Mouse (Mus musculus): ENCODE measurements around the gene Itk. TPM values are rescaled to one million over a fixed set of nuclear protein-coding genes. Genes with fewer than 3 reads are reported as not detected.

The Itk gene
- polyA plus RNA-seq, 1 experiment from 2014 or later = 0.22 TPM

DNA sequence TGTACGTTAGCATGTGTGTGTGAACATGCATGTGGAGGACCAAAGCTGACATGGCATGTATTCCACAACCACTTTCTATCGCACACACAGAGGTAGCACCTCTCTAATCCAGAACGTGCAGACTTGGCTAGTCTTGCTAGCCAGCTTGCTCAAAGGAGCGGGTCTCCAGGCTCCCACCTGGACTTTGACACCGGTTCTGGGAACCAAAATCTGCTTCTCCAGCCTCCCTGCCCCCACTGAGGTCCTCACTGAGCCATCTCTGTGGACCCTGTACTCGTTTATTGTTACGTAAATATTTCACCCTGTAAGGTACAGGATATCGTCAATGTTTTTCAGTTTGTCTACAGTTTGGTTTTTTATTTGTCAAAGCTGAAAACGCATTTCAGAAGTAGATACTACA is 86.8 kb downstream of the Itk start:
- H3K4me2 ChIP-seq (replicated peaks; ENCODE audit: low read depth, low read length) = no peak overlapping the region
- WGBS = 82% methylated on average over 9 of the region's 9 CpGs
- no peaks in the 10 kb centered on the region for H3K4me1 ChIP-seq (ENCODE audit: control insufficient read depth, insufficient read depth, low read length)
- H3K9ac ChIP-seq (replicated peaks; ENCODE audit: low read depth, low read length) = no peak overlapping the region
- no peak for ATAC-seq (ENCODE audit: insufficient number of reproducible peaks, insufficient read depth, low FRiP score, low read depth)
- no peaks in the 10 kb centered on the region for H3K9me3 ChIP-seq (ENCODE audit: control insufficient read depth, low read depth, low read length)
- H3K27ac ChIP-seq (ENCODE audit: low read length) = no peak overlapping the region
- H3K36me3 ChIP-seq (ENCODE audit: control insufficient read depth, insufficient read depth, low read length) = no peaks in the 10 kb centered on the region
- no peaks in the 10 kb centered on the region for H3K27me3 ChIP-seq (ENCODE audit: control insufficient read depth, insufficient read depth, low read length)
- H3K4me3 ChIP-seq (ENCODE audit: low read depth, low read length) = no peak overlapping the region

DNA sequence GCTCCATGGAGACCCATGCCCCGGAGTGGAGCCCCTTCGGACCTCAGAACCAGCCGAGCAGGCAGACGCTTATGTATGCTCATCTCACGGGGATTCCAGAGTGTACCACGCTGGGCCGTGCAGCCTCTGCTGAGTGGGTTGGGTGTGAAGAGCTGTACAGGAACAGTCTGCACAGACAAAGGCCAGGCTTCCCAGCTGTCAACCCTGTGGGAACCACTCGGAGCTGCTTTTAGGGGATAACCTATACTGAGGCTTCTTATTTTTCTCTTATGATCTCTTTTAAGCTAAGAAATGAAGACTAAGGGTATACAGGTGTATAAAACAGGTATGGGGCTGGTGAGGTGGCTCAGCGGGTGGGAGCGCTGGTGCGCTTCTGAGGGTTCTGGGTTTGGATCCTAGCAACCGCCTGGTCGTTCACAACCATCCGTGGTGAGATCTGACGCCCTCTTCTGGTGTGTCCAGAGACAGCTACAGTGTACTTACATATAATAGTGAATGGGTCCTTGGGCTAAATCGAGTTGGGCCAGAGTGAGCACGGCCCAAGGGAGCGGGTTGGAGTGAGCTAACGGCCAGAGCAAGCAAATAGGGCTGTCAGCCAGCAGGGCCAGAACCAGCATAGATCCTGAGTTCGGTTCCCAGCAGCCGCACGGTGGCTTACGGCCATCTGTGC is 87.6 kb downstream of the Itk start:
- Histone ChIP-seq H3K9me3 (ENCODE audit: control insufficient read depth, low read depth, low read length) (no peaks in the 10 kb centered on the region), H3K36me3 (ENCODE audit: control insufficient read depth, insufficient read depth, low read length) (no peaks in the 10 kb centered on the region), H3K27ac (ENCODE audit: low read length) (no peak overlapping the region), H3K4me2 (replicated peaks; ENCODE audit: low read depth, low read length) (no peak overlapping the region), H3K9ac (replicated peaks; ENCODE audit: low read depth, low read length) (no peak overlapping the region), H3K27me3 (ENCODE audit: control insufficient read depth, insufficient read depth, low read length) (no peaks in the 10 kb centered on the region), H3K4me3 (ENCODE audit: low read depth, low read length) (no peak overlapping the region), H3K4me1 (ENCODE audit: control insufficient read depth, insufficient read depth, low read length) (no peaks in the 10 kb centered on the region)
- WGBS = 89% methylated on average over 23 of the region's 23 CpGs
- no peak for ATAC-seq (ENCODE audit: insufficient number of reproducible peaks, insufficient read depth, low FRiP score, low read depth)

DNA sequence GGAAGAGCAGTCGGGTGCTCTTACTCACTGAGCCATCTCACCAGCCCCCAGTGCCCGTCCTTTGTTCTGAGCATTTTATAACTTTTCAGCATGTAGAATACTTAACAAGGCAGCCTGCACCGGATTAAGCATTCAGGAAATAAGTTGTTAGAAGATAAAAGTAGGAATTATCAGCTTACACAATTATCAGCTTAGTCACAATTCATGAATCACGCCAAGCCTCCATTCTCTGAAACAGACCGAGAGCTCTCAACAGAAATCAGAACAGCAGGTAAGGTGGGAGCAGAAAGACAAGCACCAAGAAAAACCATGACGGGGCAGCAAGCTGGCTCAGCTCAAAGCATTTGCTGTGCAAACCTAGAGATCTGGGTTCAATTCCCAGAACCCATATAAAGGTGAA is 89.4 kb downstream of the Itk start:
- Histone ChIP-seq H3K27ac (ENCODE audit: low read length) (no peak overlapping the region), H3K4me2 (replicated peaks; ENCODE audit: low read depth, low read length) (no peak overlapping the region), H3K4me3 (ENCODE audit: low read depth, low read length) (no peak overlapping the region), H3K27me3 (ENCODE audit: control insufficient read depth, insufficient read depth, low read length) (no peaks in the 10 kb centered on the region), H3K36me3 (ENCODE audit: control insufficient read depth, insufficient read depth, low read length) (no peaks in the 10 kb centered on the region), H3K4me1 (ENCODE audit: control insufficient read depth, insufficient read depth, low read length) (no peaks in the 10 kb centered on the region), H3K9ac (replicated peaks; ENCODE audit: low read depth, low read length) (no peak overlapping the region), H3K9me3 (ENCODE audit: control insufficient read depth, low read depth, low read length) (no peaks in the 10 kb centered on the region)
- no peak for ATAC-seq (ENCODE audit: insufficient number of reproducible peaks, insufficient read depth, low FRiP score, low read depth)
- WGBS = 78% methylated on average over 6 of the region's 6 CpGs

DNA sequence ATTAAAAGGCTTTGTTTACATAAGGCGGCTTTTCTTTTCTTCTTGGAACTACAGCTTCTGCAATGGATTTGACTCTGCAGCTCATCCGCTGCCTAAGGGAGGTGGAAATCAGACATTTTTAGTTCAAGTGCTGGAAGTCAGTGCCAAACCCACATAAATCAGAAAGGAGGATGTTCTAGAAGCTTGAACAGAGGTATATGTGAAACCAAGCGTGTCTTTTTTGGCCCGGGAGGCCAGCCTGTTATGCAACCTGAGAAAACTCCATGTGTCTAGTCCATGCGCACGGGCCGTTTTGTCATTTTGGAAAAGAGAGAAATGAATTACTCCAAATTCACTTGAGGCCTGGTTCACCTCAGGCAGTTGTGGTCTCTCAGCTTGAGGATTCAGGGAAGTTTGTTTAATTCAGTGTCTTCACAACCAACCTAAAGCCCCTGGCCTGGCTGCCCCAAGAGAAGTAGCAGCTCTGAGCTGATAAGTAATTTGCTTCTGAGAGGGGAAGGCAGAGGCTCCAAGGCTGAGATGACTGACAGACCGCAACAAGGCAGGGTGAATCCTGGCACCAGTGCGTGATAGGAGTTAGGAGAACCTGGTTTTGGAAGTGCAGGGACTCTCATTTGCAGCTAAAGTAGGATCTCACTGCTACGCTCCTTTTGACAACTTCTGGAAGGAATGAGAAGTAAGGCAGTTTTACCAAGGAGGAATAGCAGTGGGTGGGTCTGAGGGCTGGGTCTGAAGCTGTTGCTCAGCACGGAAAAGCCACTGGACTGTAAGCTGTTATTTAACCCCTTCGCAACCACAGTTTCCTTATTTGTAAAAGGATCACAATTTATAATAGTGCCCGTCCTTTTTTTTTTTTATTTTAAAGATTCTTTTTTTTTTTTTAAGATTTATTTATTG is 90.2 kb downstream of the Itk start:
- H3K27me3 ChIP-seq (ENCODE audit: control insufficient read depth, insufficient read depth, low read length) = no peaks in the 10 kb centered on the region
- no peaks in the 10 kb centered on the region for H3K9me3 ChIP-seq (ENCODE audit: control insufficient read depth, low read depth, low read length)
- H3K9ac ChIP-seq (replicated peaks; ENCODE audit: low read depth, low read length) = no peak overlapping the region
- 41% methylated on average over 13 of the region's 13 CpGs for WGBS
- H3K4me1 ChIP-seq (ENCODE audit: control insufficient read depth, insufficient read depth, low read length) = no peaks in the 10 kb centered on the region
- H3K4me2 ChIP-seq (replicated peaks; ENCODE audit: low read depth, low read length) = no peak overlapping the region
- no peaks in the 10 kb centered on the region for H3K36me3 ChIP-seq (ENCODE audit: control insufficient read depth, insufficient read depth, low read length)
- no peak for ATAC-seq (ENCODE audit: insufficient number of reproducible peaks, insufficient read depth, low FRiP score, low read depth)
- no peak overlapping the region; the same call in 1 of the 2 replicates for H3K27ac ChIP-seq (ENCODE audit: low read length)
- H3K4me3 ChIP-seq (ENCODE audit: low read depth, low read length) = no peak overlapping the region

DNA sequence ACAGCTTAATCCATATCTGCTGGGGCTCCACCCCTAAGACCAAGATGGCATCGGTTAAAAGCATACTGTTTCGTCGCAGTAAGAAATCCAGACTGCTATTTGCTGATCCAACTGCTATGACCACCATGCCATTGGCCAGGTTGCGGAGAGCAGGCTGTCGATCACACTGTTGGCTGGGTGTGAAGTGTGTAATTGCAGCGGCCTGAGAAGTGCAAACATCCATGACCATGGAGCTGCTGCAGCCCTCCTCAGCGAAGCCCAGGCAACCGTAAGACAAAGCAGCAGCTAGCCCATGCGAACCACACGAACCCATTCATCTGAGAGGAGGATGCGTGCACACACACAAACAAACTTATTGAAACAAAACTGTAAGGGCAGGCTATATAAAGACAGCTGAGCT is 94.9 kb downstream of the Itk start:
- Histone ChIP-seq H3K36me3 (ENCODE audit: control insufficient read depth, insufficient read depth, low read length) (no peaks in the 10 kb centered on the region), H3K9me3 (ENCODE audit: control insufficient read depth, low read depth, low read length) (no peaks in the 10 kb centered on the region), H3K4me2 (replicated peaks; ENCODE audit: low read depth, low read length) (no peak overlapping the region), H3K4me3 (ENCODE audit: low read depth, low read length) (no peak overlapping the region), H3K9ac (replicated peaks; ENCODE audit: low read depth, low read length) (no peak overlapping the region), H3K27me3 (ENCODE audit: control insufficient read depth, insufficient read depth, low read length) (no peaks in the 10 kb centered on the region), H3K27ac (ENCODE audit: low read length) (no peak overlapping the region), H3K4me1 (ENCODE audit: control insufficient read depth, insufficient read depth, low read length) (peaks cover 7% of the 10 kb centered on the region; the same call in 1 of the 2 replicates)
- no peak for ATAC-seq (ENCODE audit: insufficient number of reproducible peaks, insufficient read depth, low FRiP score, low read depth)
- 86% methylated on average over 11 of the region's 11 CpGs for WGBS

DNA sequence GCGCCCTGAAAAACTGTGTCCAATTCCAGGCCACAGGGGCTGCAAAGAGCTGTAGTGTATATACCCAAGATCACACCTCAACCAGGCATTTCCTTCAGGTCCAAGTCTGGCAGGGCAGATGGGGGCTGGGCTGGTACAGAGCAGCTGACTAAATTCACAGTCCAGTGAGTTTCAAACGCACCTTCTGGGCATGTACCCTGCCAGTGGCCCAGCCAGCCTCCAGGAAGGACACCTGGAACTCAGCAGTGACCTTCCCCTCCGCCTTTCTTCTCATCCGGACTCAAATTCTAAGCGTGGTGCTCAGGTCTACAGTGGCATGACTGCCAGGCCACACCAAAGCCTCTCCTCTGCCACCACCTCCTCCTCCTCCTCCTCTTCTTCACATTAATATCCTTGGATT is 95.8 kb downstream of the Itk start:
- Histone ChIP-seq H3K27me3 (ENCODE audit: control insufficient read depth, insufficient read depth, low read length) (no peaks in the 10 kb centered on the region), H3K4me3 (ENCODE audit: low read depth, low read length) (no peak overlapping the region), H3K4me2 (replicated peaks; ENCODE audit: low read depth, low read length) (no peak overlapping the region), H3K27ac (ENCODE audit: low read length) (no peak overlapping the region), H3K36me3 (ENCODE audit: control insufficient read depth, insufficient read depth, low read length) (no peaks in the 10 kb centered on the region), H3K9me3 (ENCODE audit: control insufficient read depth, low read depth, low read length) (no peaks in the 10 kb centered on the region), H3K4me1 (ENCODE audit: control insufficient read depth, insufficient read depth, low read length) (peaks cover 7% of the 10 kb centered on the region; the same call in 1 of the 2 replicates), H3K9ac (replicated peaks; ENCODE audit: low read depth, low read length) (no peak overlapping the region)
- no peak for ATAC-seq (ENCODE audit: insufficient number of reproducible peaks, insufficient read depth, low FRiP score, low read depth)
- 92% methylated on average over 5 of the region's 5 CpGs for WGBS

DNA sequence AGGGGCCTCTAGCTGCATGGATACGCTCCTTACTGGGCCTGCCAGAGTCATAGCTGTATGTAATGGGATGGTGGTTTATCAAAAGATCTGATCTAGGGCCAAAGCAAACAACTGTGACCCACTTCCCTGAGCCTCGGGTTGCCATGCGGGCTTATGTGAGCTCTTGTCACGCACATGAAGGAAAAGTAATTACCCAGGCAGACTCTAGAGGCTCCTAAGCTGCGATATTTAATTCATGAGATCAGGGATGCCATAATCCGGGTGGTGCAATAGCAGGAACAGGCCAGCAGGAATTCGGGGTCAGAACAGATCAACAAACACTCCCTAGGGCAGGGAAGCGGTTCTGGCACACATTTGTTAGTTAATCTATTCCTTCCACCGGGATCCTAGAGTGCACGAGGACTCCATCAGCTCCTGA is 98.3 kb downstream of the Itk start:
- H3K4me1 ChIP-seq (ENCODE audit: control insufficient read depth, insufficient read depth, low read length) = peaks cover 7% of the 10 kb centered on the region; the same call in 1 of the 2 replicates
- H3K4me2 ChIP-seq (replicated peaks; ENCODE audit: low read depth, low read length) = no peak overlapping the region
- H3K9ac ChIP-seq (replicated peaks; ENCODE audit: low read depth, low read length) = no peak overlapping the region
- no peaks in the 10 kb centered on the region for H3K9me3 ChIP-seq (ENCODE audit: control insufficient read depth, low read depth, low read length)
- no peak overlapping the region for H3K27ac ChIP-seq (ENCODE audit: low read length)
- no peaks in the 10 kb centered on the region for H3K27me3 ChIP-seq (ENCODE audit: control insufficient read depth, insufficient read depth, low read length)
- H3K36me3 ChIP-seq (ENCODE audit: control insufficient read depth, insufficient read depth, low read length) = no peaks in the 10 kb centered on the region
- 27% methylated on average over 10 of the region's 10 CpGs for WGBS
- ATAC-seq (ENCODE audit: insufficient number of reproducible peaks, insufficient read depth, low FRiP score, low read depth) = no peak
- H3K4me3 ChIP-seq (ENCODE audit: low read depth, low read length) = no peak overlapping the region

DNA sequence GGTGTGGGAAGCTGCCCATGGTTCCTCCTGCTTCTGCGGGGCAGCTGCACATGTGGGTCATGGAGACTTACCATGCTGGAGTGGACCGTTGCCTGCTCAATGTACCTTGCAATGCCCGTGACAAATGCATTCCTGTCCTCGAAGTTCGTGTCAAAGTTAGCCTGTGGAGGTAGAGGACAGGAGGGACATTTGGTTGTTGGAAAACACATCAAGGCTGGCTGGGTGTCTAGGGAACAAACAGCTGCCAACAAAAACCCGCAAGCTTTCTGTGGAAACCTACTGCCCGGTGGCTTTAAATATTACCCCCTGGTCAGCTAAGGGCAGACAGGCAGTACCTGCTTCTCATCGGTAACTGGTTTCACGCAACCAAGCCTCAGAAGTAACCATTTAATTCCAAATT is 99.8 kb downstream of the Itk start:
- Histone ChIP-seq H3K27ac (ENCODE audit: low read length) (no peak overlapping the region), H3K4me3 (ENCODE audit: low read depth, low read length) (no peak overlapping the region), H3K36me3 (ENCODE audit: control insufficient read depth, insufficient read depth, low read length) (no peaks in the 10 kb centered on the region), H3K4me1 (ENCODE audit: control insufficient read depth, insufficient read depth, low read length) (peaks cover 7% of the 10 kb centered on the region; the same call in 1 of the 2 replicates), H3K27me3 (ENCODE audit: control insufficient read depth, insufficient read depth, low read length) (no peaks in the 10 kb centered on the region), H3K9me3 (ENCODE audit: control insufficient read depth, low read depth, low read length) (no peaks in the 10 kb centered on the region), H3K9ac (replicated peaks; ENCODE audit: low read depth, low read length) (no peak overlapping the region), H3K4me2 (replicated peaks; ENCODE audit: low read depth, low read length) (no peak overlapping the region)
- ATAC-seq (ENCODE audit: insufficient number of reproducible peaks, insufficient read depth, low FRiP score, low read depth) = no peak
- 95% methylated on average over 9 of the region's 9 CpGs for WGBS

Data from stomach, embryonic 14.5 days (tissue).